Mouse (Mus musculus): ENCODE data around the gene Heyl.

- TF ChIP-seq CTCF (IDR thresholded peaks at IDR 0.05; ENCODE audit: low read depth, low read length) (no peak), POLR2A (IDR thresholded peaks at IDR 0.05; ENCODE audit: insufficient read depth, low read length) (no peak)
Observed at GRCm38 (mm10) chr4:123201186-123202093, 31.9 kb upstream of the Heyl start, which contains the start of gene Nt5c1a.
